Mouse (Mus musculus) hindbrain, embryonic 11.5 days (tissue): Measurements from ENCODE around the gene Fam149b. TPM values are rescaled to one million over a fixed set of nuclear protein-coding genes. Genes with fewer than 3 reads are reported as not detected.

Experiments used
- ATAC-seq: fragments of 200-750 bp; cut with Nextera tagmentation; 2 replicates; pipeline ENCODE4 v1.8.0; 2017; ENCODE audit warnings: mild to moderate bottlenecking, moderate TSS enrichment, moderate library complexity; ENCODE audit not compliant: low FRiP score
- DNase-seq: peaks from one replicate; pipeline ENCODE4 v3.0.0-alpha.2; 2015; ENCODE audit warnings: low spot score
- H3K27ac ChIP-seq: fragments of 300-500 bp; sonication (generic); 2 replicates; pipeline ENCODE4 v1.5.1; 2014; ENCODE audit warnings: mild to moderate bottlenecking, low read depth, low read length
- H3K27me3 ChIP-seq: fragments of 300-500 bp; sonication (generic); 2 replicates; pipeline ENCODE4 v1.6.1; 2014; ENCODE audit warnings: mild to moderate bottlenecking, low read length, moderate library complexity, mixed read lengths; ENCODE audit not compliant: control insufficient read depth, insufficient read depth
- H3K36me3 ChIP-seq: fragments of 300-500 bp; sonication (generic); 2 replicates; pipeline ENCODE4 v1.6.1; 2014; ENCODE audit warnings: mild to moderate bottlenecking, low read length, moderate library complexity, mixed read lengths; ENCODE audit not compliant: control insufficient read depth, insufficient read depth
- H3K4me1 ChIP-seq: fragments of 300-500 bp; sonication (generic); replicated peaks from 2 replicates; pipeline ENCODE4 v1.6.1; 2014; ENCODE audit warnings: low read length, mixed read lengths; ENCODE audit not compliant: control insufficient read depth, insufficient read depth
- H3K4me2 ChIP-seq: fragments of 300-500 bp; sonication (generic); replicated peaks from 2 replicates; pipeline ENCODE4 v1.6.1; 2014; ENCODE audit warnings: mild to moderate bottlenecking, low read depth, low read length
- H3K4me3 ChIP-seq: fragments of 300-500 bp; sonication (generic); 2 replicates; pipeline ENCODE4 v1.5.1; 2014; ENCODE audit warnings: low read depth, low read length
- H3K9ac ChIP-seq: fragments of 300-500 bp; sonication (generic); 2 replicates; pipeline ENCODE4 v1.6.1; 2014; ENCODE audit warnings: low read depth, low read length
- H3K9me3 ChIP-seq: fragments of 300-500 bp; sonication (generic); 2 replicates; pipeline ENCODE4 v1.6.1; 2016; ENCODE audit warnings: low read length; ENCODE audit not compliant: control insufficient read depth
- WGBS: fragments of 180-500 bp; shearing (Covaris S2); extraction: QIAGEN DNeasy Blood & Tissue Kit; methylation state at CpG from one replicate; pipeline ENCODE4 v1.1.7; 2014; 5-methylcytosine and 5-hydroxymethylcytosine counted together
- polyA plus RNA-seq: library from polyadenylated mRNA; unstranded; fragments of >200 nt; fragmentation: Nextera tagmentation; extraction: Ambion mirVana; gene quantifications from 2 replicates; pipeline ENCODE4 v1.2.1, GENCODE M21; 2014

The Fam149b gene
- polyA plus RNA-seq, 1 experiment from 2014 or later: 61.9 TPM

- no peak overlapping the region for H3K4me2 ChIP-seq
- H3K9ac ChIP-seq: no peak overlapping the region
- H3K4me3 ChIP-seq: no peak overlapping the region
- no peaks in the 10 kb centered on the region for H3K9me3 ChIP-seq
- H3K36me3 ChIP-seq: no peaks in the 10 kb centered on the region
- WGBS: 83% methylated on average over 1 of the region's 1 CpGs
- no peaks in the 10 kb centered on the region for H3K4me1 ChIP-seq
- peak; percentile 35 for DNase-seq
- no peaks in the 10 kb centered on the region for H3K27me3 ChIP-seq
- ATAC-seq: no peak
- H3K27ac ChIP-seq: no peak overlapping the region
Observed at GRCm38 (mm10) chr14:20400071-20400470, 52.1 kb downstream of the Fam149b start.

- 80% methylated on average over 7 of the region's 7 CpGs for WGBS
- Histone ChIP-seq H3K4me2 (no peak overlapping the region), H3K4me3 (no peak overlapping the region), H3K36me3 (no peaks in the 10 kb centered on the region), H3K27me3 (no peaks in the 10 kb centered on the region), H3K9me3 (no peaks in the 10 kb centered on the region), H3K4me1 (no peaks in the 10 kb centered on the region), H3K9ac (no peak overlapping the region), H3K27ac (no peak overlapping the region)
- no peak for DNase-seq
- ATAC-seq: no peak
Observed at GRCm38 (mm10) chr14:20422257-20422656, 74.3 kb downstream of the Fam149b start.

- H3K27ac ChIP-seq: no peak overlapping the region
- ATAC-seq: no peak
- H3K4me2 ChIP-seq: no peak overlapping the region
- no peaks in the 10 kb centered on the region for H3K9me3 ChIP-seq
- no peaks in the 10 kb centered on the region for H3K27me3 ChIP-seq
- no peak overlapping the region for H3K4me3 ChIP-seq
- WGBS: 85% methylated on average over 6 of the region's 6 CpGs
- no peaks in the 10 kb centered on the region for H3K4me1 ChIP-seq
- no peak overlapping the region for H3K9ac ChIP-seq
- no peak for DNase-seq
- H3K36me3 ChIP-seq: no peaks in the 10 kb centered on the region
Observed at GRCm38 (mm10) chr14:20423046-20423445, 75.1 kb downstream of the Fam149b start.

GRCm38 (mm10) chr14:20428593-20428992 lies 80.6 kb downstream of the Fam149b start:
- H3K27me3 ChIP-seq: no peaks in the 10 kb centered on the region
- H3K4me2 ChIP-seq: no peak overlapping the region
- no peak overlapping the region for H3K27ac ChIP-seq
- no peaks in the 10 kb centered on the region for H3K36me3 ChIP-seq
- H3K4me3 ChIP-seq: no peak overlapping the region
- no peak overlapping the region for H3K9ac ChIP-seq
- 33% methylated on average over 1 of the region's 1 CpGs for whole genome bisulfite sequencing
- no peaks in the 10 kb centered on the region for H3K9me3 ChIP-seq
- no peak for ATAC-seq
- H3K4me1 ChIP-seq: no peaks in the 10 kb centered on the region
- no peak for DNase-seq

GRCm38 (mm10) chr14:20429833-20430232 lies 81.9 kb downstream of the Fam149b start:
- Histone ChIP-seq H3K9me3 (no peaks in the 10 kb centered on the region), H3K4me1 (no peaks in the 10 kb centered on the region), H3K4me2 (no peak overlapping the region), H3K4me3 (no peak overlapping the region), H3K27me3 (no peaks in the 10 kb centered on the region), H3K36me3 (no peaks in the 10 kb centered on the region), H3K9ac (no peak overlapping the region), H3K27ac (no peak overlapping the region)
- no peak for DNase-seq
- no peak for ATAC-seq
- 64% methylated on average over 1 of the region's 1 CpGs for WGBS

GRCm38 (mm10) chr14:20431726-20432125 lies 83.8 kb downstream of the Fam149b start:
- Histone ChIP-seq H3K27ac (no peak overlapping the region), H3K4me2 (no peak overlapping the region), H3K9me3 (no peaks in the 10 kb centered on the region), H3K9ac (no peak overlapping the region), H3K4me1 (no peaks in the 10 kb centered on the region), H3K27me3 (no peaks in the 10 kb centered on the region), H3K4me3 (no peak overlapping the region), H3K36me3 (no peaks in the 10 kb centered on the region)
- DNase-seq (no peak), ATAC-seq (no peak)
- WGBS: 85% methylated on average over 6 of the region's 6 CpGs

GRCm38 (mm10) chr14:20432420-20432819 lies 84.5 kb downstream of the Fam149b start:
- H3K36me3 ChIP-seq: no peaks in the 10 kb centered on the region
- ATAC-seq (no peak), DNase-seq (no peak)
- no peak overlapping the region for H3K4me2 ChIP-seq
- H3K4me3 ChIP-seq: no peak overlapping the region
- no peak overlapping the region for H3K27ac ChIP-seq
- H3K9me3 ChIP-seq: no peaks in the 10 kb centered on the region
- no peaks in the 10 kb centered on the region for H3K27me3 ChIP-seq
- 92% methylated on average over 4 of the region's 4 CpGs for WGBS
- no peak overlapping the region for H3K9ac ChIP-seq
- no peaks in the 10 kb centered on the region for H3K4me1 ChIP-seq

Other genes with a start within 250 kb of the Fam149b start
- 12.9 and 14.9 TPM in 2 replicates for gene Saysd1, start 209.6 kb upstream of the Fam149b start, polyA plus RNA-seq
- 4.6 and 8.5 TPM in 2 replicates for gene Kcnk5, start 166.4 kb upstream of the Fam149b start, polyA plus RNA-seq
- gene Kcnk16, start 79.0 kb upstream of the Fam149b start, polyA plus RNA-seq: 0.15 TPM in 1 of 2 replicates, not detected in the other
- 9.3 and 12.4 TPM in 2 replicates for gene Nudt13, start 53.5 kb upstream of the Fam149b start, polyA plus RNA-seq
- gene Ecd, start within 50 bp of the Fam149b start, polyA plus RNA-seq: 64.0 and 69.0 TPM in 2 replicates
- 164 and 228 TPM in 2 replicates for gene Dnajc9, start 40.7 kb downstream of the Fam149b start, polyA plus RNA-seq
- 71.2 and 74.7 TPM in 2 replicates for gene Mrps16, start 45.5 kb downstream of the Fam149b start, polyA plus RNA-seq
- 0.60 and 1.1 TPM in 2 replicates for gene Cfap70, start 104.1 kb downstream of the Fam149b start, polyA plus RNA-seq
- 15.0 and 16.8 TPM in 2 replicates for gene Anxa7, start 132.0 kb downstream of the Fam149b start, polyA plus RNA-seq
- gene Mss51, start 148.7 kb downstream of the Fam149b start, polyA plus RNA-seq: 1.1 and 1.4 TPM in 2 replicates
- 67.0 and 67.2 TPM in 2 replicates for gene Ppp3cb, start 198.4 kb downstream of the Fam149b start, polyA plus RNA-seq